Mouse (Mus musculus): ENCODE results near the gene Cdc6. TPM values are rescaled to one million over a fixed set of nuclear protein-coding genes. Genes with fewer than 3 reads are reported as not detected.

Cdc6 gene
- polyA plus RNA-seq, 1 experiment from 2014 or later: 34.7 TPM

DNA sequence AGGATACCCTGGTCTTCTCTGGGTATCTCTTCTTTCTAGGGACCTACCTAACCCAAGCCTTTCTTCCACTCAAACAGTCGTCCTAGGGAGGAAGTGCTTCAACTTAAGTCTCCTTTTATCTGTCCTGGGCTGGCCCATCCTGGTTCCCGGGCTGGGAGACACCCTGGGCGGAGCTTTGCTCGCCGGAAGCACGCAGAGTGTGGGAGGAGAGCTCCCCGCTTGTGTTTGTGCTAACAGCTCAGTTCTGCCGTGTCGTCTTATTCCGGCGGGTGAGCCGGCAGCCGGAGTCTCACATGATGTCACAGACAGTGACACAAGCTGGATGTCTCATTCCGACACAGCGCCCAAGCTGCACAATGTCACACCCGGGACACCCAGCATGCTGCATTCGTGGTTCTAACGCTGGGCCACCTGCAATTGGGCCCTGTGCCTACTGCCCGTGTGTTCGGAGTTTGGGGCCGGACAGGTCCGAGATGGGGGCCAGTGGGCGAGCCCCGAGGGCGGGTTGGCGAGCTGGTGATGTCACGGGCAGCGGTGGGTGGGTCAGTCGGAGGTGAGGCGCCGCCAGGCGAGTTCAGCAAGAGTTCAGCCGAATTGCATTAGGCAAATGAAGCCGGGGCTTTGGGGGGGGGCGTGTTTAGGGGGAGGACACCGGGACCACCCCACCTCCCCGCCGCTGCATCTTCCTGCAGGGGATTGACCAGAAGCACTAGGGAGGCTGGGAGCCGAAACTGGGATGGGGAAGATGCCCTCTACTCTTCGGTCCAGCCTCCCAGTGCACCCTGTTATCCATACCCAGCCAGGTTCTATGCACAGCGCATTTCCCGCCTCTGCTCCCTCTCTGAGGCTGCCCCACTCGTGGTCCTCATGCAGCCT lies 52.1 kb downstream of the Cdc6 start:
- peak overlapping the region; percentile 61 for H3K27ac ChIP-seq
- peak overlapping the region; percentile 57 for H3K4me3 ChIP-seq
- H3K4me2 ChIP-seq (replicated peaks): peak overlapping the region; percentile 99
- H3K36me3 ChIP-seq: peaks cover 19% of the 10 kb centered on the region
- peak overlapping the region; percentile 80 for H3K9ac ChIP-seq
- under 1% methylated on average over 42 of the region's 43 CpGs for WGBS
- peaks cover 73% of the 10 kb centered on the region for H3K4me1 ChIP-seq
- ATAC-seq (ENCODE audit: insufficient number of reproducible peaks, insufficient read depth, low FRiP score, low TSS enrichment): no peak
- no peaks in the 10 kb centered on the region for H3K27me3 ChIP-seq
- no peaks in the 10 kb centered on the region for H3K9me3 ChIP-seq

DNA sequence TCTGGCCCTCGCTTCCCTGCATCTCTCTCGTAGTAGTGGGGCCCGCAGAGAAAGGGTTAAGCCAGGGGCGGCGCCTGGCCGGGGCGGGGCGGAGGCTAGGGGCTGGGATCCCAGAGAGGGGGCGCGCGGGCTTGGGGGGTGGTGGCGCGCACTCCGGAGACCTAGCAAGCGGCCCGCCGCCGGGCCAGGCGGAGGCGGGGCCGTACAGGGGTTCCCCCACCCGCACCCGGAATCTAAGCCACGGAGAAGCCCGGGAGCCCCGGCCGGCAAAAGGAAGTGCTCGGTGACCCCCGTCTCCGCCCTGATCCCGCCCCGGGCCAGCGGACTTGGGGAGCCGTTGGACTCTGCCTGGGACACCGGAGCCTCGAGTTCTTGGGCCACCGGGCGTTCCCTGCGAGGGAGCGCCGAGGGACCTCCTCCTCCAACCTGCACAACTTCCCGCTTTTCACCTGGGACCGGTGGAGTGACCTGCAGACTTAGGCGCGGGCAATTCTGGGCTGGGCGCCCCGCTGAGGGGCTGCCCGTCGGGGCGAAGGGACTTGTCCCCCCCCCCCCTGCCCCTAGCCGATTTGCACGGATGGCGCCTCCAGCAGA lies 52.8 kb downstream of the Cdc6 start:
- peak overlapping the region; percentile 61 for H3K27ac ChIP-seq

DNA sequence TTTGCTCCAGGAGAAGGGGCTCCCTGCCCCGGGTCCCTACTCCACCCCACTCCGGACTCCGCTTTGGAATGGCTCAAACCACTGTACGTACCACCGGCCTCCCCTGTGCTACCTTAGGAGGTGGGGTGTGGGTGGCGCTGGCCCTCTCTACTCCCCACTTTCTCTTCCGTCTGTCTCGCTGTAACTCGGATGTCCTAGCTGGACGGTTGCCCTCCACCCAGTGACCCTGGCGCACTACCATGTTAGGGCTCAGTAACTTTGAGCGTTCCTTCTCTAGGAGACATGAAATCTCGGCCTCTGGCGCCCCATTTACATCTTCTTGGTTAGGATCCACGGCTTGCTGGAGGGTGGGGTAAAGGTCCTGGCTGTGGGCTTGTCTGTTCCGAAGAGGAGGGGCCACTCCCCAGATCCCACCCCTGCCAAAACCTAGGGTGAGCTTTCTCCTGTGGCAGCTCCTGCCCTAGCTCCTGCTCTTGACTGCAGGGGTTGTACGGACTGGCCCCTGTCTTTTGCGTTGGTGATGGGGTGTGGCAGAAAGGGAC lies 53.5 kb downstream of the Cdc6 start:
- ATAC-seq (ENCODE audit: insufficient number of reproducible peaks, insufficient read depth, low FRiP score, low TSS enrichment): no peak
- Histone ChIP-seq H3K4me2 (replicated peaks) (peak overlapping the region; percentile 99), H3K36me3 (peaks cover 18% of the 10 kb centered on the region), H3K9ac (peak overlapping the region; percentile 80), H3K27me3 (no peaks in the 10 kb centered on the region), H3K4me1 (peaks cover 74% of the 10 kb centered on the region), H3K9me3 (no peaks in the 10 kb centered on the region), H3K4me3 (peak overlapping the region; percentile 57), H3K27ac (peak overlapping the region; percentile 61)
- WGBS: 5% methylated on average over 18 of the region's 18 CpGs

More for the DNA sequence above, 52.8 kb downstream of the Cdc6 start:
- H3K36me3 ChIP-seq: peaks cover 19% of the 10 kb centered on the region
- H3K4me2 ChIP-seq (replicated peaks): peak overlapping the region; percentile 99
- H3K27me3 ChIP-seq: no peaks in the 10 kb centered on the region
- H3K4me3 ChIP-seq: peak overlapping the region; percentile 57
- WGBS: under 1% methylated on average over 52 of the region's 53 CpGs
- no peaks in the 10 kb centered on the region for H3K9me3 ChIP-seq
- peaks cover 73% of the 10 kb centered on the region for H3K4me1 ChIP-seq
- 0 out of 2 replicates have a peak, but pooled peaks have one; percentile 20 for ATAC-seq (ENCODE audit: insufficient number of reproducible peaks, insufficient read depth, low FRiP score, low TSS enrichment)
- peak overlapping the region; percentile 80 for H3K9ac ChIP-seq

DNA sequence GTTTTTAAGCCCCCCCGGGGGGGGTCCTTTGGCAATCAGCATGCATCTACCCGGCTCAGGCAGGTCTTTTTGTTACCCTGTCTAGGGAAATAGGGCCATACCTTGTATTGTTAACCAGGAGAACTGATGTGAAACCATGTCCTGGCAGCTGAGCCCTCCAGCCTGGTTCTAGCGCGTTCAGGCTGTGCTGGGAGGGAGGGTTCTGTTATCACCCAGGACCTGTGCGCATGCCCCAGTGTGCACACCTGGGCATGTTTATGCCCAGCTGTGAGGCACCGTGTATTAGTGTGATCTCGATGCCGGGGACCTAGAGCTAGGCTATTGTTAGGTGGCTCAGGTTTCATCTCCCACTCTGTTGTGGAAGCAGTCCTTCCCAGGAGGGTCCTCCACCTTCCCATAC lies 54.2 kb downstream of the Cdc6 start:
- 0 out of 2 replicates have a peak overlapping the region, but pooled peaks have one; percentile 38 for H3K27ac ChIP-seq
- H3K4me3 ChIP-seq: peak overlapping the region; percentile 57
- H3K4me2 ChIP-seq (replicated peaks): peak overlapping the region; percentile 99
- peaks cover 16% of the 10 kb centered on the region for H3K36me3 ChIP-seq
- no peak for ATAC-seq (ENCODE audit: insufficient number of reproducible peaks, insufficient read depth, low FRiP score, low TSS enrichment)
- peak overlapping the region; percentile 80; the same call in 1 of the 2 replicates for H3K9ac ChIP-seq
- WGBS: 6% methylated on average over 8 of the region's 8 CpGs
- H3K4me1 ChIP-seq: peaks cover 80% of the 10 kb centered on the region
- H3K27me3 ChIP-seq: no peaks in the 10 kb centered on the region
- H3K9me3 ChIP-seq: no peaks in the 10 kb centered on the region

DNA sequence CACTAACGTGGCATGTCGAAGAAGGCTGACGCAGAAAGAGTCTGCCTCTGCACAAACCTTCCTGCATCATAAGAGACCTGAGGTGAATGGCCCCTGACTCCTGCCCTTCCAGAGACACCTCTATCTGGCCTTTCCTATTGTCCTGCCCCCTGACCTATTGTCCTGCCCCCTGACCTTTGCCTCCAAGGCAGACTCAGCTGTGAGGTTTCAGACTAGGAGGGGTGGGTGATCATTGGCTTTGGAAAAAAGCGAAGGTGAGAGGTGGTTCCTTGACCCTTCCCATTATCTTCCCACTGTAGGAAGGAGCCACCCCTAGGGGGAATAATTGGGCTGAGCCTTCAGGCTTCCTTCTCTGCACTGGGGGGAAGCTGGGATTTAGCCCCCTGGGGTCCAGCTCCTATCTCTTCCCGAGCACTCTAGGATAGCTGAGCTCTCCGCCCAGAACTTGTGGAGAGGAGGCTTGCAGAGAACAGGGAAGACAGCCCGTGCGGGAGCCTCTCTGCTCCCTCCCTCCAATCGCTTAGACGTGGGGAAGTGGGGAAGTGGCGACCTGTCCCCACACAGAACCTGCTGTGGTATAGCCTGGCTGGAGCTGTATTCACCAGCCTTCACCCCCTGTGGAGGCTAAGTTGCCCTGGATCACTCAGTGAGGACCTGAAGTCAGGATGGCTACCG lies 55.0 kb downstream of the Cdc6 start:
- H3K9ac ChIP-seq: peak overlapping the region; percentile 44; the same call in 1 of the 2 replicates
- peak overlapping the region; percentile 99 for H3K4me2 ChIP-seq (replicated peaks)
- ATAC-seq (ENCODE audit: insufficient number of reproducible peaks, insufficient read depth, low FRiP score, low TSS enrichment): no peak
- peaks cover 88% of the 10 kb centered on the region for H3K4me1 ChIP-seq
- no peaks in the 10 kb centered on the region for H3K27me3 ChIP-seq
- 10% methylated on average over 12 of the region's 12 CpGs for WGBS
- H3K4me3 ChIP-seq: peak overlapping the region; percentile 57
- peak overlapping the region; percentile 94 for H3K27ac ChIP-seq
- no peaks in the 10 kb centered on the region for H3K9me3 ChIP-seq
- H3K36me3 ChIP-seq: peaks cover 11% of the 10 kb centered on the region

- peak overlapping the region; percentile 94 for H3K27ac ChIP-seq
- no peaks in the 10 kb centered on the region for H3K9me3 ChIP-seq
- H3K4me2 ChIP-seq (replicated peaks): peak overlapping the region; percentile 99
- under 1% methylated on average over 31 of the region's 32 CpGs for WGBS
- peaks cover 96% of the 10 kb centered on the region for H3K4me1 ChIP-seq
- peak overlapping the region; percentile 57 for H3K4me3 ChIP-seq
- peaks cover 13% of the 10 kb centered on the region for H3K36me3 ChIP-seq
- H3K9ac ChIP-seq: peak overlapping the region; percentile 44
- peak; percentile 47 for ATAC-seq (ENCODE audit: insufficient number of reproducible peaks, insufficient read depth, low FRiP score, low TSS enrichment)
- no peaks in the 10 kb centered on the region for H3K27me3 ChIP-seq
These were observed 55.8 kb downstream of the Cdc6 start for GRCm38 (mm10) chr11:98963191-98964021.

DNA sequence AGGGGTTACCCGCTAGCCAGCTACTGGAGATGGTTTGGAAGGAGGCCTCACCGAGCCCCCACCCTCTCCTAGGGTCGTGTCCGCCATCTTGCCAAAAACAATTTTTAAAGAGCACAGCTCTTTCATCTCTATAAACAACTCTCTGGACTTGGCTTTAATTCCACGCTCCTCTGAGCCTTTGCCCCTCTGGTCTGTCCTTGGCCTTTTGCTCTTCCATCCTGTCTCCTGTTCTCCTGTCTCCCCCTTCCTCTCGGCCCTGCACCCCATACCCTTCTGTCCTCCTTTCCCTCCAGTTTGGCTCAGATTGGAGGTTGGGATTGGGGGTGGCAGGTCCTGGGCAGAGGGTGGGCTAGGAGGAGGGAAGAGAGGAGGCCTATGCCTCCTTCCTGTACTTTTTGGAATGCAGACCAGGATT lies 56.6 kb downstream of the Cdc6 start:
- Histone ChIP-seq H3K4me1 (peaks cover 98% of the 10 kb centered on the region), H3K27me3 (no peaks in the 10 kb centered on the region)

GRCm38 (mm10) chr11:98964616-98965415 lies 57.2 kb downstream of the Cdc6 start:
- 17% methylated on average over 15 of the region's 15 CpGs for WGBS
- H3K4me2 ChIP-seq (replicated peaks): peak overlapping the region; percentile 99
- H3K27ac ChIP-seq: peak overlapping the region; percentile 94
- H3K9me3 ChIP-seq: no peaks in the 10 kb centered on the region
- peaks cover 18% of the 10 kb centered on the region for H3K36me3 ChIP-seq
- peak overlapping the region; percentile 45 for H3K9ac ChIP-seq
- H3K4me1 ChIP-seq: peaks cover 98% of the 10 kb centered on the region
- ATAC-seq (ENCODE audit: insufficient number of reproducible peaks, insufficient read depth, low FRiP score, low TSS enrichment): no peak
- H3K27me3 ChIP-seq: no peaks in the 10 kb centered on the region
- H3K4me3 ChIP-seq: peak overlapping the region; percentile 57

More for the DNA sequence above, 56.6 kb downstream of the Cdc6 start:
- Histone ChIP-seq H3K9ac (peak overlapping the region; percentile 45), H3K4me2 (replicated peaks) (peak overlapping the region; percentile 99), H3K27ac (peak overlapping the region; percentile 94), H3K4me3 (peak overlapping the region; percentile 57), H3K36me3 (peaks cover 13% of the 10 kb centered on the region), H3K9me3 (no peaks in the 10 kb centered on the region)
- ATAC-seq (ENCODE audit: insufficient number of reproducible peaks, insufficient read depth, low FRiP score, low TSS enrichment): no peak
- WGBS: 20% methylated on average over 6 of the region's 6 CpGs

DNA sequence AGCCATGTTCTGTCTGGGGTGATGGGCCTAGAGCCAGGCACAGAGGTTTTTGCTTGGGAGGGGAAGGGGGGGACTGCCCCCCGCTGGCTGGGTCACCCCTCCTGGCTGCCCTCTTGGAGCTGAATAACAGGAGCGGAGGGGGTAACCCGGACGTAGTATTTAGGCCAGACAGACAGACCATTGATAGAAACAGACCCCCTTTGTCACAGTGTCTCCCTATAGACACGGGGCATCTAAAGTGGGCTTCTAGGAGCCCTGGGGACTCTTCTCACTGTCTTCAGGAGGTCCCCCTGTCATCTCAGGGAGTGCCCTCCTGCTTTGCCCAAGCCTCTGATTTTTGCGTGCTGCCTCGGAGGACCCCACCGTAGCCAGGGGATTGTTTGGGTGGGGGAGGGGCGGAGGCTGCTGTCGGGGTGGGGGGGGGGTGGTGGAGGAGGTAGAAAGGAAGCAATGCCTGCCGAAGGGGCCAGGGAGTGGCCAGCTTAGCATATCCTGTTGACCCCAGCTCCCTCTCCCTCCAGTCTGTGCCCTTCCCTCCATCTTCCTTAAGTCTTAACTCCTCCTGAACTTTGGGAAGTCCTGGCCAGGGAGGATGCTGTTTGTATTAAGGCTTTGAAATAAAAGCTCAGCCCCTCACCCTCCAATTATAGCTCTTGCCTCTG lies 57.9 kb downstream of the Cdc6 start:
- H3K36me3 ChIP-seq: peaks cover 26% of the 10 kb centered on the region
- WGBS: 4% methylated on average over 9 of the region's 11 CpGs
- H3K4me1 ChIP-seq: peaks cover 99% of the 10 kb centered on the region
- H3K9me3 ChIP-seq: no peaks in the 10 kb centered on the region
- peak overlapping the region; percentile 45; the same call in 1 of the 2 replicates for H3K9ac ChIP-seq
- H3K4me2 ChIP-seq (replicated peaks): peak overlapping the region; percentile 99
- H3K27ac ChIP-seq: peak overlapping the region; percentile 94
- no peaks in the 10 kb centered on the region for H3K27me3 ChIP-seq
- H3K4me3 ChIP-seq: peak overlapping the region; percentile 57
- no peak for ATAC-seq (ENCODE audit: insufficient number of reproducible peaks, insufficient read depth, low FRiP score, low TSS enrichment)
